Mouse (Mus musculus) myocyte (in vitro differentiated cells): Measurements from ENCODE around the gene Creb3l4. TPM values are rescaled to one million over a fixed set of nuclear protein-coding genes. Genes with fewer than 3 reads are reported as not detected.
A peak's percentile ranks its signal among the peaks of the same experiment; 100 is the strongest.

Source experiments
- H3K27me3 ChIP-seq: one replicate; pipeline ENCODE4 v1.6.1; 2011; ENCODE audit not compliant: control insufficient read depth, insufficient read depth, insufficient read length
- H3K36me3 ChIP-seq: one replicate; pipeline ENCODE4 v1.6.1; 2011; ENCODE audit not compliant: control insufficient read depth, insufficient read depth
- H3K4me2 ChIP-seq: one replicate; pipeline ENCODE4 v1.6.1; 2011; ENCODE audit warnings: low read depth, control low read depth
- H3K4me3 ChIP-seq: one replicate; pipeline ENCODE4 v1.5.1; 2011; ENCODE audit warnings: mild to moderate bottlenecking, control low read depth, moderate library complexity
- H3K79me2 ChIP-seq: one replicate; pipeline ENCODE4 v1.6.1; 2011; ENCODE audit not compliant: control insufficient read depth, insufficient read depth
- H3ac ChIP-seq: one replicate; pipeline ENCODE4 v1.6.1; 2011; ENCODE audit not compliant: control insufficient read depth, insufficient read length
- CEBPB ChIP-seq: IDR thresholded peaks from 2 replicates; pipeline ENCODE4 v1.6.1; 2011; ENCODE audit warnings: mild to moderate bottlenecking, moderate library complexity; ENCODE audit not compliant: poor library complexity, insufficient read depth, severe bottlenecking
- E2F4 ChIP-seq: IDR thresholded peaks from one replicate; pipeline ENCODE4 v1.6.1; 2011; ENCODE audit warnings: mild to moderate bottlenecking, control low read depth, moderate library complexity; ENCODE audit not compliant: insufficient read depth
- MAX ChIP-seq: IDR thresholded peaks from one replicate; pipeline ENCODE4 v1.6.1; 2011; ENCODE audit warnings: low read depth, mild to moderate bottlenecking, control low read depth
- MYOD1 ChIP-seq, 3 experiments: IDR thresholded peaks; one replicate each; pipeline ENCODE4 v1.6.1; 2011; ENCODE audit warnings: control low read depth in 2 of 3, low read depth in 2 of 3, mild to moderate bottlenecking in 2 of 3, moderate library complexity in 1 of 3; ENCODE audit not compliant: insufficient read length in 2 of 3, control insufficient read depth in 1 of 3
- MYOG ChIP-seq, 3 experiments: IDR thresholded peaks; one replicate each; pipeline ENCODE4 v1.6.1; 2011; ENCODE audit warnings: control low read depth in 2 of 3, low read depth in 2 of 3, mild to moderate bottlenecking in 2 of 3; ENCODE audit not compliant: insufficient read length in 2 of 3, control insufficient read depth in 1 of 3, insufficient read depth in 1 of 3
- POLR2A ChIP-seq: IDR thresholded peaks from one replicate; pipeline ENCODE4 v1.6.1; 2011; ENCODE audit warnings: low read depth, mild to moderate bottlenecking, control low read depth, moderate library complexity; ENCODE audit not compliant: insufficient read length
- POLR2AphosphoS2 ChIP-seq: IDR thresholded peaks from one replicate; pipeline ENCODE4 v1.6.1; 2011; ENCODE audit warnings: low read depth, control low read depth; ENCODE audit not compliant: insufficient read length
- REST ChIP-seq: IDR thresholded peaks from one replicate; pipeline ENCODE4 v1.6.1; 2011; ENCODE audit warnings: mild to moderate bottlenecking, control low read depth, moderate library complexity; ENCODE audit not compliant: insufficient read depth, insufficient read length
- SRF ChIP-seq: IDR thresholded peaks from one replicate; pipeline ENCODE4 v1.6.1; 2011; ENCODE audit warnings: low read depth; ENCODE audit not compliant: control insufficient read depth, insufficient read length
- TCF12 ChIP-seq: IDR thresholded peaks from one replicate; pipeline ENCODE4 v1.6.1; 2011; ENCODE audit warnings: mild to moderate bottlenecking, control low read depth; ENCODE audit not compliant: poor library complexity, insufficient read depth, severe bottlenecking
- TCF3 ChIP-seq: IDR thresholded peaks from one replicate; pipeline ENCODE4 v1.6.1; 2011; ENCODE audit warnings: low read depth, control low read depth; ENCODE audit not compliant: insufficient read length
- USF1 ChIP-seq: IDR thresholded peaks from one replicate; pipeline ENCODE4 v1.6.1; 2011; ENCODE audit warnings: low read depth, mild to moderate bottlenecking, control low read depth, moderate library complexity
- polyA plus RNA-seq: library from polyadenylated mRNA; unstranded; fragments of >200 nt; fragmentation: generic; extraction: Trizol; gene quantifications from one replicate; pipeline ENCODE4 v1.2.1, GENCODE M21; 2012; ENCODE audit warnings: missing spikeins

Gene Creb3l4
- polyA plus RNA-seq, 1 experiment, result 0.22 TPM

- Histone ChIP-seq H3K4me3 (peak within 1 kb of the TSS; percentile 84), H3K27me3 (no peaks in the 10 kb centered on the region), H3K36me3 (peaks cover 40% of the 10 kb centered on the region), H3K79me2 (peaks cover 29% of the 10 kb centered on the region), H3K4me2 (peak within 1 kb of the TSS; percentile 99), H3ac (peak within 1 kb of the TSS; percentile 47)
- TF ChIP-seq POLR2AphosphoS2 (peak; percentile 98), TCF3 (no peak), REST (no peak), E2F4 (no peak), POLR2A (peak; percentile 95), MAX (no peak), MYOD1 (IDR thresholded peaks at IDR 0.05; ENCODE audit: control insufficient read depth in 1 of 3, insufficient read length in 2 of 3, low read depth in 2 of 3) (no peak), MYOG (IDR thresholded peaks at IDR 0.05; ENCODE audit: control insufficient read depth in 1 of 3, insufficient read depth in 1 of 3, insufficient read length in 2 of 3, low read depth in 2 of 3) (no peak), USF1 (no peak), SRF (peak; percentile 72), TCF12 (no peak), CEBPB (no peak)
Observed at GRCm38 (mm10) chr3:90213377-90213866, 29.9 kb downstream of the Creb3l4 start, which contains the start of the genes Rps27 and Rab13. Gene Rps27 (minus strand): TSS chr3:90213651. Gene Rab13 (plus strand): TSS chr3:90213695.

GRCm38 (mm10) chr3:90212723-90213122, 30.6 kb downstream of the Creb3l4 start:
- Histone ChIP-seq H3ac (peak overlapping the region; percentile 47), H3K79me2 (peaks cover 29% of the 10 kb centered on the region), H3K27me3 (no peaks in the 10 kb centered on the region), H3K4me3 (peak overlapping the region; percentile 84), H3K4me2 (peak overlapping the region; percentile 99), H3K36me3 (peaks cover 47% of the 10 kb centered on the region)
- TF ChIP-seq MYOG (IDR thresholded peaks at IDR 0.05; ENCODE audit: control insufficient read depth in 1 of 3, insufficient read depth in 1 of 3, insufficient read length in 2 of 3, low read depth in 2 of 3) (no peak), MAX (no peak), TCF3 (no peak), SRF (no peak), USF1 (no peak), E2F4 (no peak), REST (no peak), TCF12 (no peak), MYOD1 (IDR thresholded peaks at IDR 0.05; ENCODE audit: control insufficient read depth in 1 of 3, insufficient read length in 2 of 3, low read depth in 2 of 3) (no peak), POLR2AphosphoS2 (no peak), CEBPB (no peak), POLR2A (no peak)

- TF ChIP-seq TCF12, result no peak
- no peak for TF ChIP-seq CEBPB
- TF ChIP-seq POLR2AphosphoS2, result no peak
- TF ChIP-seq E2F4, result no peak
- no peak for TF ChIP-seq REST
- no peak for TF ChIP-seq MYOG (IDR thresholded peaks at IDR 0.05; ENCODE audit: control insufficient read depth in 1 of 3, insufficient read depth in 1 of 3, insufficient read length in 2 of 3, low read depth in 2 of 3)
- TF ChIP-seq TCF3, result no peak
- no peak for TF ChIP-seq USF1
- no peak for TF ChIP-seq MAX
Observed at GRCm38 (mm10) chr3:90211475-90212398, 31.6 kb downstream of the Creb3l4 start.

GRCm38 (mm10) chr3:90209908-90210566, 33.3 kb downstream of the Creb3l4 start:
- Histone ChIP-seq H3K4me3 (no peak overlapping the region), H3ac (no peak overlapping the region), H3K4me2 (no peak overlapping the region), H3K79me2 (peaks cover 29% of the 10 kb centered on the region), H3K27me3 (no peaks in the 10 kb centered on the region), H3K36me3 (peaks cover 49% of the 10 kb centered on the region)
- TF ChIP-seq SRF, result no peak
- no peak for TF ChIP-seq TCF3
- TF ChIP-seq CEBPB, result no peak
- TF ChIP-seq MYOG (IDR thresholded peaks at IDR 0.05; ENCODE audit: control insufficient read depth in 1 of 3, insufficient read depth in 1 of 3, insufficient read length in 2 of 3, low read depth in 2 of 3), result no peak
- TF ChIP-seq MYOD1 (IDR thresholded peaks at IDR 0.05; ENCODE audit: control insufficient read depth in 1 of 3, insufficient read length in 2 of 3, low read depth in 2 of 3), result no peak
- no peak for TF ChIP-seq MAX
- no peak for TF ChIP-seq POLR2A
- no peak for TF ChIP-seq TCF12
- no peak for TF ChIP-seq USF1
- TF ChIP-seq REST, result no peak
- TF ChIP-seq POLR2AphosphoS2, result no peak
- no peak for TF ChIP-seq E2F4

More at GRCm38 (mm10) chr3:90211475-90212398, 31.6 kb downstream of the Creb3l4 start:
- Histone ChIP-seq H3K79me2 (peaks cover 29% of the 10 kb centered on the region), H3ac (no peak overlapping the region), H3K4me3 (peak overlapping the region; percentile 84), H3K27me3 (no peaks in the 10 kb centered on the region), H3K36me3 (peaks cover 49% of the 10 kb centered on the region), H3K4me2 (peak overlapping the region; percentile 99)
